Mouse (Mus musculus) neural tube, embryonic 15.5 days (tissue): ENCODE measurements at regions not wholly inside any gene's neighbourhood (a gene's known extent, or its start where the extent isn't known, plus 50 kb on each side); places are given as distances from the start of the nearest gene placed in this dataset.
A peak's percentile ranks its signal among the peaks of the same experiment; 100 is the strongest.

Source experiments
- ATAC-seq: fragments of 200-750 bp; cut with Nextera tagmentation; 2 replicates; pipeline ENCODE4 v1.8.0; 2017; ENCODE audit warnings: mild to moderate bottlenecking, moderate TSS enrichment, moderate library complexity; ENCODE audit not compliant: low FRiP score
- H3K27ac ChIP-seq: fragments of 300-500 bp; sonication (generic); replicated peaks from 2 replicates; pipeline ENCODE4 v1.5.1; 2015; ENCODE audit warnings: mild to moderate bottlenecking, inconsistent platforms
- H3K27me3 ChIP-seq: fragments of 300-500 bp; sonication (generic); replicated peaks from 2 replicates; pipeline ENCODE4 v1.6.1; 2015; ENCODE audit warnings: inconsistent platforms
- H3K36me3 ChIP-seq: fragments of 300-500 bp; sonication (generic); 2 replicates; pipeline ENCODE4 v1.6.1; 2015; ENCODE audit warnings: inconsistent platforms
- H3K4me1 ChIP-seq: fragments of 300-500 bp; sonication (generic); 2 replicates; pipeline ENCODE4 v1.6.1; 2015; ENCODE audit warnings: inconsistent platforms
- H3K4me2 ChIP-seq: fragments of 300-500 bp; sonication (generic); 2 replicates; pipeline ENCODE4 v1.6.1; 2015; ENCODE audit warnings: inconsistent platforms, mild to moderate bottlenecking, moderate library complexity
- H3K4me3 ChIP-seq: fragments of 300-500 bp; sonication (generic); replicated peaks from 2 replicates; pipeline ENCODE4 v1.5.1; 2015; ENCODE audit warnings: mild to moderate bottlenecking, inconsistent platforms
- H3K9ac ChIP-seq: fragments of 300-500 bp; sonication (generic); replicated peaks from 2 replicates; pipeline ENCODE4 v1.6.1; 2015; ENCODE audit warnings: mild to moderate bottlenecking, inconsistent platforms
- H3K9me3 ChIP-seq: fragments of 300-500 bp; sonication (generic); replicated peaks from 2 replicates; pipeline ENCODE4 v1.6.1; 2016; ENCODE audit warnings: inconsistent platforms
- WGBS: fragments of 180-500 bp; shearing (Covaris S2); methylation state at CpG from one replicate; pipeline ENCODE4 v1.1.7; 2015; ENCODE audit warnings: mixed read lengths; 5-methylcytosine and 5-hydroxymethylcytosine counted together

GRCm38 (mm10) chr9:94425804-94426203 is 112.1 kb downstream of the 1190002N15Rik start:
- Histone ChIP-seq H3K27me3 (no peaks in the 10 kb centered on the region), H3K4me2 (no peak overlapping the region), H3K36me3 (no peaks in the 10 kb centered on the region), H3K4me1 (0 out of 2 replicates have a peak, but pooled peaks cover 6% of the 10 kb centered on the region), H3K27ac (no peak overlapping the region), H3K9me3 (no peaks in the 10 kb centered on the region), H3K9ac (no peak overlapping the region), H3K4me3 (no peak overlapping the region)
- 32% methylated on average over 6 of the region's 6 CpGs for WGBS
- no peak for ATAC-seq

GRCm38 (mm10) chr9:94424438-94425135 is 113.3 kb downstream of the 1190002N15Rik start:
- H3K4me1 ChIP-seq = 0 out of 2 replicates have a peak, but pooled peaks cover 6% of the 10 kb centered on the region
- no peaks in the 10 kb centered on the region for H3K27me3 ChIP-seq
- 34% methylated on average over 5 of the region's 5 CpGs for WGBS
- H3K36me3 ChIP-seq = no peaks in the 10 kb centered on the region
- ATAC-seq = peak; percentile 69
- no peak overlapping the region for H3K9ac ChIP-seq
- no peak overlapping the region for H3K4me3 ChIP-seq
- H3K27ac ChIP-seq = no peak overlapping the region
- no peak overlapping the region for H3K4me2 ChIP-seq
- H3K9me3 ChIP-seq = no peaks in the 10 kb centered on the region

GRCm38 (mm10) chr9:94410546-94410945 is 127.3 kb downstream of the 1190002N15Rik start:
- no peaks in the 10 kb centered on the region for H3K27me3 ChIP-seq
- WGBS = 48% methylated on average over 8 of the region's 8 CpGs
- H3K4me1 ChIP-seq = peaks cover 3% of the 10 kb centered on the region; the same call in 1 of the 2 replicates
- ATAC-seq = no peak
- no peak overlapping the region for H3K4me2 ChIP-seq
- no peaks in the 10 kb centered on the region for H3K36me3 ChIP-seq
- H3K4me3 ChIP-seq = no peak overlapping the region
- H3K9ac ChIP-seq = no peak overlapping the region
- no peaks in the 10 kb centered on the region for H3K9me3 ChIP-seq
- H3K27ac ChIP-seq = no peak overlapping the region; the same call in 1 of the 2 replicates

GRCm38 (mm10) chr9:94410042-94410441 is 127.8 kb downstream of the 1190002N15Rik start:
- ATAC-seq = peak; percentile 83
- Histone ChIP-seq H3K9ac (no peak overlapping the region), H3K4me1 (peaks cover 3% of the 10 kb centered on the region; the same call in 1 of the 2 replicates), H3K27me3 (no peaks in the 10 kb centered on the region), H3K9me3 (no peaks in the 10 kb centered on the region), H3K36me3 (no peaks in the 10 kb centered on the region), H3K4me2 (no peak overlapping the region), H3K27ac (no peak overlapping the region), H3K4me3 (no peak overlapping the region)
- WGBS = 18% methylated on average over 3 of the region's 3 CpGs

- ATAC-seq = no peak
- Histone ChIP-seq H3K4me3 (no peak overlapping the region), H3K4me1 (peaks cover 3% of the 10 kb centered on the region; the same call in 1 of the 2 replicates), H3K36me3 (no peaks in the 10 kb centered on the region), H3K27me3 (no peaks in the 10 kb centered on the region), H3K9me3 (no peaks in the 10 kb centered on the region), H3K4me2 (no peak overlapping the region), H3K27ac (no peak overlapping the region), H3K9ac (no peak overlapping the region)
- 46% methylated on average over 7 of the region's 7 CpGs for WGBS
Measured at GRCm38 (mm10) chr9:94408635-94409323, 129.1 kb downstream of the 1190002N15Rik start.

GRCm38 (mm10) chr9:94407671-94408070 is 130.2 kb downstream of the 1190002N15Rik start:
- peaks cover 3% of the 10 kb centered on the region; the same call in 1 of the 2 replicates for H3K4me1 ChIP-seq
- no peaks in the 10 kb centered on the region for H3K27me3 ChIP-seq
- no peak overlapping the region for H3K4me2 ChIP-seq
- H3K9ac ChIP-seq = no peak overlapping the region
- 96% methylated on average over 10 of the region's 10 CpGs for WGBS
- H3K4me3 ChIP-seq = no peak overlapping the region
- no peak for ATAC-seq
- no peaks in the 10 kb centered on the region for H3K36me3 ChIP-seq
- no peaks in the 10 kb centered on the region for H3K9me3 ChIP-seq
- H3K27ac ChIP-seq = no peak overlapping the region

GRCm38 (mm10) chr9:94404551-94404950 is 133.3 kb downstream of the 1190002N15Rik start:
- 84% methylated on average over 6 of the region's 6 CpGs for WGBS
- ATAC-seq = no peak

GRCm38 (mm10) chr9:94400596-94400995 is 137.3 kb downstream of the 1190002N15Rik start:
- no peak for ATAC-seq
- no peaks in the 10 kb centered on the region for H3K4me1 ChIP-seq
- no peak overlapping the region for H3K27ac ChIP-seq
- no peak overlapping the region for H3K9ac ChIP-seq
- 93% methylated on average over 1 of the region's 1 CpGs for WGBS
- H3K27me3 ChIP-seq = no peaks in the 10 kb centered on the region
- no peak overlapping the region for H3K4me2 ChIP-seq
- H3K4me3 ChIP-seq = no peak overlapping the region
- no peaks in the 10 kb centered on the region for H3K36me3 ChIP-seq
- no peaks in the 10 kb centered on the region for H3K9me3 ChIP-seq

More at GRCm38 (mm10) chr9:94404551-94404950, 133.3 kb downstream of the 1190002N15Rik start:
- H3K27ac ChIP-seq = no peak overlapping the region
- no peak overlapping the region for H3K4me3 ChIP-seq
- no peaks in the 10 kb centered on the region for H3K36me3 ChIP-seq
- H3K4me2 ChIP-seq = no peak overlapping the region
- H3K27me3 ChIP-seq = no peaks in the 10 kb centered on the region
- no peaks in the 10 kb centered on the region for H3K9me3 ChIP-seq
- H3K9ac ChIP-seq = no peak overlapping the region
- H3K4me1 ChIP-seq = no peaks in the 10 kb centered on the region; the same call in 1 of the 2 replicates

- ATAC-seq = peak; percentile 74
Measured at GRCm38 (mm10) chr9:94395215-94395614, 142.7 kb downstream of the 1190002N15Rik start.

GRCm38 (mm10) chr9:94386190-94386589 is 151.7 kb downstream of the 1190002N15Rik start:
- Histone ChIP-seq H3K4me2 (no peak overlapping the region), H3K27me3 (no peaks in the 10 kb centered on the region), H3K36me3 (no peaks in the 10 kb centered on the region), H3K9me3 (no peaks in the 10 kb centered on the region), H3K9ac (no peak overlapping the region), H3K4me3 (no peak overlapping the region), H3K27ac (no peak overlapping the region), H3K4me1 (no peaks in the 10 kb centered on the region)
- ATAC-seq = no peak

More at GRCm38 (mm10) chr9:94395215-94395614, 142.7 kb downstream of the 1190002N15Rik start:
- no peaks in the 10 kb centered on the region for H3K27me3 ChIP-seq
- no peaks in the 10 kb centered on the region for H3K36me3 ChIP-seq
- no peaks in the 10 kb centered on the region for H3K9me3 ChIP-seq
- no peak overlapping the region for H3K9ac ChIP-seq
- no peak overlapping the region for H3K4me2 ChIP-seq
- H3K27ac ChIP-seq = peak overlapping the region; percentile 35; the same call in 1 of the 2 replicates
- H3K4me3 ChIP-seq = no peak overlapping the region
- WGBS = 47% methylated on average over 5 of the region's 5 CpGs
- no peaks in the 10 kb centered on the region for H3K4me1 ChIP-seq

- Histone ChIP-seq H3K9ac (no peak overlapping the region), H3K4me1 (peaks cover 10% of the 10 kb centered on the region), H3K36me3 (no peaks in the 10 kb centered on the region), H3K4me2 (no peak overlapping the region), H3K9me3 (no peaks in the 10 kb centered on the region), H3K4me3 (no peak overlapping the region), H3K27me3 (no peaks in the 10 kb centered on the region), H3K27ac (no peak overlapping the region)
- WGBS = 75% methylated on average over 2 of the region's 2 CpGs
- ATAC-seq = no peak
Measured at GRCm38 (mm10) chr9:94382293-94382692, 155.6 kb downstream of the 1190002N15Rik start.

GRCm38 (mm10) chr9:94378835-94379234 is 159.0 kb downstream of the 1190002N15Rik start:
- ATAC-seq = 0 out of 2 replicates have a peak, but pooled peaks have one; percentile 3
- no peak overlapping the region for H3K27ac ChIP-seq

More at GRCm38 (mm10) chr9:94378835-94379234, 159.0 kb downstream of the 1190002N15Rik start:
- no peaks in the 10 kb centered on the region for H3K36me3 ChIP-seq
- H3K4me2 ChIP-seq = no peak overlapping the region
- H3K4me3 ChIP-seq = no peak overlapping the region
- no peaks in the 10 kb centered on the region for H3K27me3 ChIP-seq
- H3K4me1 ChIP-seq = peaks cover 10% of the 10 kb centered on the region
- no peak overlapping the region for H3K9ac ChIP-seq
- H3K9me3 ChIP-seq = no peaks in the 10 kb centered on the region
- WGBS = 16% methylated on average over 5 of the region's 5 CpGs
